7 mouse cellular contexts compared by ENCODE assay signal in genomic region chr13:60012046-60012813, GRCm38 (mm10).
DNase-seq lines count a peak whose midpoint lies in the region; ATAC-seq lines count a peak whose summit lies in the region.

No protein-coding gene starts in this region.

- H3K4me1 ChIP-seq in embryonic facial prominence, embryonic 15.5 days, result peaks cover 55% of the 10 kb centered on the region
- H3K4me1 ChIP-seq in heart, embryonic 13.5 days, result peaks cover 26% of the 10 kb centered on the region

- 47% methylated on average over 16 of the region's 16 CpGs for WGBS in embryonic facial prominence, embryonic 15.5 days
- 66% methylated on average over 16 of the region's 16 CpGs for WGBS in heart, embryonic 13.5 days

- H3K36me3 ChIP-seq in embryonic facial prominence, embryonic 15.5 days, result no peaks in the 10 kb centered on the region
- no peaks in the 10 kb centered on the region for H3K36me3 ChIP-seq in heart, embryonic 13.5 days

- H3K9me3 ChIP-seq in embryonic facial prominence, embryonic 15.5 days (replicated peaks), result no peaks in the 10 kb centered on the region
- H3K9me3 ChIP-seq in heart, embryonic 13.5 days, result no peaks in the 10 kb centered on the region

- H3K4me2 ChIP-seq in embryonic facial prominence, embryonic 15.5 days (replicated peaks), result no peak overlapping the region
- H3K4me2 ChIP-seq in heart, embryonic 13.5 days, result no peak overlapping the region

- H3K9ac ChIP-seq in embryonic facial prominence, embryonic 15.5 days, result no peak overlapping the region
- H3K9ac ChIP-seq in heart, embryonic 13.5 days, result no peak overlapping the region

- H3K27ac ChIP-seq in embryonic facial prominence, embryonic 15.5 days (replicated peaks), result peak overlapping the region; percentile 82
- peak overlapping the region; percentile 43; the same call in 1 of the 2 replicates for H3K27ac ChIP-seq in heart, embryonic 13.5 days (replicated peaks)

- DNase-seq in kidney, postnatal 10 days, result peak; percentile 76
- no peak for DNase-seq in kidney, adult 11 months
- DNase-seq in lung, postnatal 25 days (ENCODE audit: low spot score), result peak; percentile 13
- no peak for DNase-seq in right cerebral cortex, postnatal 25 days
- no peak for DNase-seq in urinary bladder, postnatal 25 days (ENCODE audit: low spot score)

- no peaks in the 10 kb centered on the region for H3K27me3 ChIP-seq in embryonic facial prominence, embryonic 15.5 days
- H3K27me3 ChIP-seq in heart, embryonic 13.5 days (replicated peaks), result no peaks in the 10 kb centered on the region

- no peak overlapping the region for H3K4me3 ChIP-seq in embryonic facial prominence, embryonic 15.5 days (replicated peaks)
- no peak overlapping the region for H3K4me3 ChIP-seq in heart, embryonic 13.5 days

- ATAC-seq in embryonic facial prominence, embryonic 15.5 days (ENCODE audit: insufficient number of reproducible peaks, low FRiP score, low TSS enrichment, low read depth), result peak; percentile 87
- no peak for ATAC-seq in heart, embryonic 13.5 days (ENCODE audit: extremely low read depth, insufficient number of reproducible peaks, low FRiP score, low TSS enrichment)

Comparison
In these comparisons a context has a peak if more than half of its experiments do, and no peak if none do; other contexts are left out.
1. DNase-seq: peak in kidney, postnatal 10 days (single experiment) and lung, postnatal 25 days (single experiment); none in kidney, adult 11 months (single experiment), right cerebral cortex, postnatal 25 days (single experiment) and urinary bladder, postnatal 25 days (single experiment).